Mouse (Mus musculus) neural tube, embryonic 14.5 days (tissue): ENCODE measurements around the gene Olfr1442. TPM values are rescaled to one million over a fixed set of nuclear protein-coding genes. Genes with fewer than 3 reads are reported as not detected.
"Not testable (repeated sequence)": the region's sequence is repeated elsewhere in the genome, so short reads cannot be mapped to it uniquely, and the experiment has no call there.

Experiments
- ATAC-seq: fragments of 200-750 bp; cut with Nextera tagmentation; 2 replicates; pipeline ENCODE4 v1.8.0; 2017; ENCODE audit warnings: low read depth, mild to moderate bottlenecking, moderate TSS enrichment, moderate library complexity
- H3K27ac ChIP-seq: fragments of 300-500 bp; sonication (generic); 2 replicates; pipeline ENCODE4 v1.5.1; 2014; ENCODE audit warnings: low read depth, mild to moderate bottlenecking, control low read depth, low read length, moderate library complexity, mixed read lengths
- H3K27me3 ChIP-seq: fragments of 300-500 bp; sonication (generic); 2 replicates; pipeline ENCODE4 v1.6.1; 2014; ENCODE audit warnings: low read length; ENCODE audit not compliant: control insufficient read depth, insufficient read depth
- H3K36me3 ChIP-seq: fragments of 300-500 bp; sonication (generic); 2 replicates; pipeline ENCODE4 v1.6.1; 2014; ENCODE audit warnings: low read length, mixed read lengths; ENCODE audit not compliant: control insufficient read depth, insufficient read depth
- H3K4me1 ChIP-seq: fragments of 300-500 bp; sonication (generic); 2 replicates; pipeline ENCODE4 v1.6.1; 2014; ENCODE audit warnings: low read length; ENCODE audit not compliant: control insufficient read depth, insufficient read depth
- H3K4me2 ChIP-seq: fragments of 300-500 bp; sonication (generic); 2 replicates; pipeline ENCODE4 v1.6.1; 2014; ENCODE audit warnings: mild to moderate bottlenecking, low read depth, low read length, control low read depth
- H3K4me3 ChIP-seq: fragments of 300-500 bp; sonication (generic); 2 replicates; pipeline ENCODE4 v1.5.1; 2014; ENCODE audit warnings: low read depth, low read length, control low read depth, mixed read lengths
- H3K9ac ChIP-seq: fragments of 300-500 bp; sonication (generic); replicated peaks from 2 replicates; pipeline ENCODE4 v1.6.1; 2014; ENCODE audit warnings: low read depth, mild to moderate bottlenecking, control low read depth, low read length, mixed read lengths
- H3K9me3 ChIP-seq: fragments of 300-500 bp; sonication (generic); 2 replicates; pipeline ENCODE4 v1.6.1; 2016; ENCODE audit warnings: low read length; ENCODE audit not compliant: control insufficient read depth
- WGBS: fragments of 180-500 bp; shearing (Covaris S2); extraction: QIAGEN DNeasy Blood & Tissue Kit; methylation state at CpG from one replicate; pipeline ENCODE4 v1.1.7; 2014; 5-methylcytosine and 5-hydroxymethylcytosine counted together
- polyA plus RNA-seq: library from polyadenylated mRNA; unstranded; fragments of >200 nt; fragmentation: Nextera tagmentation; extraction: Ambion mirVana; gene quantifications from 2 replicates; pipeline ENCODE4 v1.2.1, GENCODE M21; 2014

Olfr1442 gene
- polyA plus RNA-seq = not detected in 2 replicates

GRCm38 (mm10) chr19:12670139-12670538 is at the start of gene Olfr1442:
Olfr1442 (plus strand) TSS chr19:12670439.
- no peak within 1 kb of the TSS for H3K4me3 ChIP-seq
- H3K27me3 ChIP-seq = no peaks in the 10 kb centered on the region
- no peak within 1 kb of the TSS for H3K4me2 ChIP-seq
- ATAC-seq = no peak
- no peak within 1 kb of the TSS for H3K27ac ChIP-seq
- no peaks in the 10 kb centered on the region for H3K9me3 ChIP-seq
- H3K36me3 ChIP-seq = no peaks in the 10 kb centered on the region
- no peaks in the 10 kb centered on the region for H3K4me1 ChIP-seq
- no peak within 1 kb of the TSS for H3K9ac ChIP-seq

GRCm38 (mm10) chr19:12633176-12633575 is 37.1 kb upstream of the Olfr1442 start, which contains the start of gene Glyat:
Glyat (plus strand) TSS chr19:12633308.
- ATAC-seq = no peak
- no peaks in the 10 kb centered on the region for H3K9me3 ChIP-seq
- H3K4me2 ChIP-seq = no peak within 1 kb of the TSS
- H3K36me3 ChIP-seq = no peaks in the 10 kb centered on the region
- no peaks in the 10 kb centered on the region for H3K27me3 ChIP-seq
- no peak within 1 kb of the TSS for H3K9ac ChIP-seq
- no peak within 1 kb of the TSS for H3K27ac ChIP-seq
- no peaks in the 10 kb centered on the region for H3K4me1 ChIP-seq
- 88% methylated on average over 4 of the region's 4 CpGs for WGBS
- H3K4me3 ChIP-seq = no peak within 1 kb of the TSS

GRCm38 (mm10) chr19:12634259-12634658 is 36.0 kb upstream of the Olfr1442 start:
- no peak overlapping the region for H3K4me2 ChIP-seq
- H3K9ac ChIP-seq = no peak overlapping the region
- ATAC-seq = no peak
- H3K27me3 ChIP-seq = no peaks in the 10 kb centered on the region
- no peaks in the 10 kb centered on the region for H3K4me1 ChIP-seq
- H3K4me3 ChIP-seq = no peak overlapping the region
- no peaks in the 10 kb centered on the region for H3K36me3 ChIP-seq
- no peaks in the 10 kb centered on the region for H3K9me3 ChIP-seq
- WGBS = 88% methylated on average over 3 of the region's 3 CpGs
- no peak overlapping the region for H3K27ac ChIP-seq

- H3K4me1 ChIP-seq = no peaks in the 10 kb centered on the region
- no peaks in the 10 kb centered on the region for H3K36me3 ChIP-seq
- ATAC-seq = no peak
- H3K4me3 ChIP-seq = no peak overlapping the region
- no peaks in the 10 kb centered on the region for H3K9me3 ChIP-seq
- H3K4me2 ChIP-seq = no peak overlapping the region
- H3K9ac ChIP-seq = no peak overlapping the region
- WGBS = 93% methylated on average over 4 of the region's 4 CpGs
- no peaks in the 10 kb centered on the region for H3K27me3 ChIP-seq
- no peak overlapping the region for H3K27ac ChIP-seq
Measured at GRCm38 (mm10) chr19:12634963-12635362, 35.3 kb upstream of the Olfr1442 start.

- no peak for ATAC-seq
- H3K36me3 ChIP-seq = no peaks in the 10 kb centered on the region
- H3K9ac ChIP-seq = no peak overlapping the region
- H3K4me1 ChIP-seq = no peaks in the 10 kb centered on the region
- H3K27ac ChIP-seq = no peak overlapping the region
- no peaks in the 10 kb centered on the region for H3K9me3 ChIP-seq
- no peaks in the 10 kb centered on the region for H3K27me3 ChIP-seq
- no peak overlapping the region for H3K4me3 ChIP-seq
- no peak overlapping the region for H3K4me2 ChIP-seq
- 82% methylated on average over 3 of the region's 3 CpGs for WGBS
Measured at GRCm38 (mm10) chr19:12636863-12637262, 33.4 kb upstream of the Olfr1442 start.

GRCm38 (mm10) chr19:12638049-12638448 is 32.2 kb upstream of the Olfr1442 start:
- H3K4me1 ChIP-seq = no peaks in the 10 kb centered on the region
- no peaks in the 10 kb centered on the region for H3K36me3 ChIP-seq
- no peak overlapping the region for H3K4me2 ChIP-seq
- no peaks in the 10 kb centered on the region for H3K27me3 ChIP-seq
- H3K9me3 ChIP-seq = no peaks in the 10 kb centered on the region
- WGBS = 83% methylated on average over 1 of the region's 1 CpGs
- H3K27ac ChIP-seq = no peak overlapping the region
- no peak overlapping the region for H3K4me3 ChIP-seq
- no peak for ATAC-seq
- no peak overlapping the region for H3K9ac ChIP-seq

GRCm38 (mm10) chr19:12649511-12649910 is 20.7 kb upstream of the Olfr1442 start:
- H3K4me2 ChIP-seq = no peak overlapping the region
- ATAC-seq = no peak

GRCm38 (mm10) chr19:12666156-12666555 is 4.1 kb upstream of the Olfr1442 start:
- H3K4me1 ChIP-seq = no peaks in the 10 kb centered on the region
- no peak overlapping the region for H3K27ac ChIP-seq

More at GRCm38 (mm10) chr19:12649511-12649910, 20.7 kb upstream of the Olfr1442 start:
- H3K27ac ChIP-seq = no peak overlapping the region
- H3K4me1 ChIP-seq = no peaks in the 10 kb centered on the region
- no peaks in the 10 kb centered on the region for H3K36me3 ChIP-seq
- H3K9ac ChIP-seq = no peak overlapping the region
- H3K27me3 ChIP-seq = no peaks in the 10 kb centered on the region
- H3K9me3 ChIP-seq = no peaks in the 10 kb centered on the region
- H3K4me3 ChIP-seq = no peak overlapping the region

GRCm38 (mm10) chr19:12668601-12669000 is 1.6 kb upstream of the Olfr1442 start:
- H3K4me2 ChIP-seq, H3K27ac ChIP-seq, H3K27me3 ChIP-seq, H3K36me3 ChIP-seq, H3K9me3 ChIP-seq, H3K4me3 ChIP-seq, ATAC-seq, H3K9ac ChIP-seq, H3K4me1 ChIP-seq: not testable (repeated sequence)
- 93% methylated on average over 3 of the region's 3 CpGs for WGBS

More at GRCm38 (mm10) chr19:12666156-12666555, 4.1 kb upstream of the Olfr1442 start:
- H3K9ac ChIP-seq = no peak overlapping the region
- H3K9me3 ChIP-seq = no peaks in the 10 kb centered on the region
- no peaks in the 10 kb centered on the region for H3K36me3 ChIP-seq
- WGBS = 85% methylated on average over 1 of the region's 1 CpGs
- no peak overlapping the region for H3K4me3 ChIP-seq
- H3K27me3 ChIP-seq = no peaks in the 10 kb centered on the region
- ATAC-seq = no peak
- no peak overlapping the region for H3K4me2 ChIP-seq
